Mouse (Mus musculus) embryonic fibroblast, embryonic 13.5 days (primary cell): Measurements from ENCODE around the gene Ppp1r18. TPM values are rescaled to one million over a fixed set of nuclear protein-coding genes. Genes with fewer than 3 reads are reported as not detected.

Experiments
- H3K27ac ChIP-seq: 2 replicates; pipeline ENCODE4 v1.5.1; 2012; ENCODE audit warnings: low read length, control low read depth, inconsistent platforms; ENCODE audit not compliant: insufficient read depth
- H3K4me1 ChIP-seq: 2 replicates; pipeline ENCODE4 v1.6.1; 2011; ENCODE audit warnings: low read length; ENCODE audit not compliant: control insufficient read depth, insufficient read depth
- H3K4me3 ChIP-seq: 2 replicates; pipeline ENCODE4 v1.5.1; 2011; ENCODE audit warnings: mild to moderate bottlenecking, control low read depth, low read length; ENCODE audit not compliant: insufficient read depth
- CTCF ChIP-seq: IDR thresholded peaks from 2 replicates; pipeline ENCODE4 v1.5.1; 2011; ENCODE audit warnings: mild to moderate bottlenecking, control low read depth, low read length, moderate library complexity, borderline replicate concordance; ENCODE audit not compliant: insufficient read depth
- POLR2A ChIP-seq: IDR thresholded peaks from 2 replicates; pipeline ENCODE4 v1.6.1; 2011; ENCODE audit warnings: low read depth, mild to moderate bottlenecking, control low read depth, low read length, moderate library complexity
- polyA plus RNA-seq: library from polyadenylated mRNA; stranded (reverse); fragments of >200 nt; gene quantifications from 2 replicates; pipeline ENCODE4 v1.2.4, GENCODE M21; 2011; ENCODE audit warnings: low read depth; ENCODE audit not compliant: missing spikeins, insufficient read length

Gene Ppp1r18
- polyA plus RNA-seq, 1 experiment = 92.1 TPM

GRCm38 (mm10) chr17:35896781-35897643 lies 31.6 kb downstream of the Ppp1r18 start, which contains the start of gene 2310061I04Rik:
TSS of gene 2310061I04Rik (minus strand) at chr17:35897431.
- H3K4me1 ChIP-seq = peaks cover 8% of the 10 kb centered on the region; the same call in 1 of the 2 replicates
- TF ChIP-seq CTCF (no peak), POLR2A (peak; percentile 47; the same call in 1 of the 2 replicates)
- H3K27ac ChIP-seq = no peak within 1 kb of the TSS
- H3K4me3 ChIP-seq = peak within 1 kb of the TSS; percentile 76

DNA sequence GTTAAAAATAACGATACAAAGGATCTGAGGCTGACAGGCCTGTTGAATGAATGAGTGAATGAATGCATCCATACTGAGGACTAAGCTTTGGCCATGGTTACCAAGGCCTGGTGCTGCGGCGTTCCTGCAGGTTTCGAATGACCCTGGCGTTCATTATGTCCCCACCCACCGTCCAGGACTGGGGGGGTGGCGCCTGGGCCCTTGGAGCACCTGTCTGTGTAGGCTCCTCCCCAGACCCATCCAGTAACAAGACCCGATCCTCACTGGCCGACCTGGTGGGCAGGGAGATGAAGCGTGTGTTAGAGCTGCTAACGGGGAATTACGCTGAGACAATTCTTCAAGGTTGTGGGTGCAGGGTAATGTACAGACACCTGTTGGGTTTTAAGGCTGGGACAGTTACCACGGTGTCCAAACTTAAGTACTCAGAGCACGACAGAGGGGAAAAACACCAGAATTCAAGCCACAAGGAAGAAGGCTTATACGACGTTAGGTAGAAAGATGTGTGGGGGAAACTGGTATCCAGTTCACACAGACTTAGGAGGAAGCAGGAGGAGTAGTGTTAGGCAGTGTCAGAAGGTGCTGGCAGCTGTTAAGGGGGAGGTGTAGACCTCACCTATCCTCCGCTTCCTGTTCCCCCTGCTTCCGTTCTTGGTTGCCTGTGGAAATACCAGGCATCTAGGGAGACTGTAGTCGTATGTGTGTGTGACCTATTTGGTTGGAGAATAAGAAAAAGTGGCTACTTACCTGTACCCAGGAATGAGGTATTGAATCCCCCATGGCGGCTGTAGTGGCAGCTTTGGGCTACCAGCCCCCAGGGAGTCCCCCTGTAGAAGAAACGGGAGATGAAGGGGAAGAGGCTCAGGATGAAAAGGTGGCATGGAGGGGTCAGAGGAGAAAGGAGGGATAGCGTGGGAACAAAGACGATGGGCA lies 32.5 kb downstream of the Ppp1r18 start:
- TF ChIP-seq POLR2A = no peak
- no peak for TF ChIP-seq CTCF
- H3K27ac ChIP-seq = no peak overlapping the region
- peaks cover 8% of the 10 kb centered on the region; the same call in 1 of the 2 replicates for H3K4me1 ChIP-seq
- 0 out of 2 replicates have a peak overlapping the region, but pooled peaks have one; percentile 8 for H3K4me3 ChIP-seq

DNA sequence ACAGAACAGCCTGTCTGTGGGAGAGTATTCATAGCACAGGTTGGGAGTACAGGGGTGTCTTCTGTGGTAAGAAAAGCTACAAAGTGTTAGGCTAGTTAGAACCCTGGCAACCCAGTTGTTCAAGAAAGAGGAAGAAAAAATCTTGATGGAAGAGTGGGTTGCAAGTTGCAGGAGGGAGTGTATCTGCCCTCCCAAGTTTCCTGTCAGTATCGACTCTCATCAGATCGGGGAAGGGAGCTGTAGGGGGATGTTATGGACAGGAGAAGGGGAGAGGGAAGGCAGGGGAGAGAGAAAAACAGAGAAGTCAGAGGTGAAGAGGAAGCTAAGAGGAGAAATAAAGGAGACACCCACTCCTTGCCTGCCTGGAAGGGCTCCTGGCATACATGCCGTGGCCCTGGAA lies 35.2 kb downstream of the Ppp1r18 start:
- Histone ChIP-seq H3K27ac (no peak overlapping the region), H3K4me3 (no peak overlapping the region), H3K4me1 (peaks cover 6% of the 10 kb centered on the region; the same call in 1 of the 2 replicates)
- TF ChIP-seq POLR2A = no peak
- no peak for TF ChIP-seq CTCF

GRCm38 (mm10) chr17:35903343-35903991 lies 38.1 kb downstream of the Ppp1r18 start:
- Histone ChIP-seq H3K4me1 (no peaks in the 10 kb centered on the region), H3K4me3 (no peak overlapping the region), H3K27ac (peak overlapping the region; percentile 42)
- no peak for TF ChIP-seq POLR2A
- TF ChIP-seq CTCF = no peak

DNA sequence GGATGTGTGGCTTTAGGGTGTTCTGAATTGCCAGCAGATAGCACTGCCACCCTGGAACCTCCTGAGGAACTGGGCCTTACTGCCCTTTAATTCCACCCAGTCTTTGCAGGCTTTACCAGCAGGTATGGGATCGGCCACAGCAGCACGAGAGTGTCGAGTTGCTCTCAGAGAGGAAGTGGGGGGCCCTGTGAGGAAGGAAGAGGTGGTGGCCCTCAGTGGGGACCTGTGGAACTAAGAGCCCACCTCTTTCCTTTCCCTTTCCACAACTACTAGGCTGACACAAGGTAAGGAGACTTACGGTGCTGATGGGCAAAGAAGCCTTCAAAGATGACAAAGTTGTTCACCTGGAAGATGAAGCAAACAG lies 38.6 kb downstream of the Ppp1r18 start:
- Histone ChIP-seq H3K4me3 (no peak overlapping the region), H3K4me1 (peaks cover 3% of the 10 kb centered on the region; the same call in 1 of the 2 replicates), H3K27ac (peak overlapping the region; percentile 42)
- TF ChIP-seq POLR2A = no peak
- TF ChIP-seq CTCF = no peak

DNA sequence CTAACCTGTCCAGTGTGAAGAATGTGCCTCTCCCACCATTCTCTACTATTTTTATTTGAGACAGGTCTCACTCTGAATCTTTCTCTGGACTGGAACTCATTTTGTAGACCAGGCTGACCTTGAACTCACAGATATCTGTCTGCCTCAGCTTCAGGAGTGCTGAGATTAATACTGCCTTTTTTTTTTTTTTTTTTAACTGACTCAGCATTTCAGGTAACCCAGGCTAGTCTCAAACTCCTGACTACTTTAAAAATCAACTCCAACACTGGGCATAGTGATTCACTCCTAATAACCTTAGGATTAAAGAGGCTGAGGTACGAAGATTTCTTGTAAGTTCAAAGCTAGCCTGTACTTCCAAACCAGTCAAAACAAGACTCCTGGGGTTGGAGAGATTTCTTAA lies 40.2 kb downstream of the Ppp1r18 start:
- H3K4me3 ChIP-seq = no peak overlapping the region
- H3K4me1 ChIP-seq = peaks cover 7% of the 10 kb centered on the region; the same call in 1 of the 2 replicates
- no peak for TF ChIP-seq POLR2A
- no peak for TF ChIP-seq CTCF
- H3K27ac ChIP-seq = no peak overlapping the region

- H3K4me1 ChIP-seq = peaks cover 7% of the 10 kb centered on the region; the same call in 1 of the 2 replicates
- no peak overlapping the region for H3K4me3 ChIP-seq
- no peak overlapping the region for H3K27ac ChIP-seq
- no peak for TF ChIP-seq POLR2A
- no peak for TF ChIP-seq CTCF
These were observed 42.2 kb downstream of the Ppp1r18 start for GRCm38 (mm10) chr17:35907609-35908008.

- Histone ChIP-seq H3K27ac (peak overlapping the region; percentile 4; the same call in 1 of the 2 replicates), H3K4me3 (peak overlapping the region; percentile 56), H3K4me1 (peaks cover 7% of the 10 kb centered on the region; the same call in 1 of the 2 replicates)
- no peak for TF ChIP-seq POLR2A
- TF ChIP-seq CTCF = no peak
These were observed 44.0 kb downstream of the Ppp1r18 start for GRCm38 (mm10) chr17:35909186-35909918.
